Mouse (Mus musculus) layer of hippocampus, postnatal 25 days (tissue): ENCODE data around the gene Gm6401. TPM values are rescaled to one million over a fixed set of nuclear protein-coding genes. Genes with fewer than 3 reads are reported as not detected.
"Not testable (repeated sequence)": the region's sequence is repeated elsewhere in the genome, so short reads cannot be mapped to it uniquely, and the experiment has no call there.

Experiments used
- DNase-seq, 2 experiments: peaks; one replicate each; pipeline ENCODE4 v3.0.0; 2022; ENCODE audit warnings: mixed read lengths in 2 of 2, low spot score in 1 of 2; ENCODE audit errors: extremely low spot score in 1 of 2
- total RNA-seq, 2 experiments: library from RNA; stranded (reverse); gene quantifications; 2 replicates each; pipeline ENCODE4 v1.2.3; 2021

The Gm6401 gene
- total RNA-seq = not detected

- DNase-seq = not testable (repeated sequence)
Measured at GRCm38 (mm10) chr14:41967827-41968226, at the start of gene Gm6401. TSS of gene Gm6401 (minus strand) at chr14:41967927.

- not testable (repeated sequence) for DNase-seq
Measured at GRCm38 (mm10) chr14:41983225-41983624, 15.5 kb upstream of the Gm6401 start, which contains the start of gene Gm3543. TSS of gene Gm3543 (minus strand) at chr14:41983325.

GRCm38 (mm10) chr14:41968596-41968995 is 869 bp upstream of the Gm6401 start:
- DNase-seq = not testable (repeated sequence)

- not testable (repeated sequence) for DNase-seq
Measured at GRCm38 (mm10) chr14:41964095-41964494, 3.6 kb downstream of the Gm6401 start.

- DNase-seq = not testable (repeated sequence)
Measured at GRCm38 (mm10) chr14:41943695-41944094, 24.0 kb downstream of the Gm6401 start, which contains the start of gene 1700024B05Rik. TSS of gene 1700024B05Rik (plus strand) at chr14:41943995.

GRCm38 (mm10) chr14:41924649-41925048 is 43.1 kb downstream of the Gm6401 start, which contains the start of gene 1700049E17Rik1:
TSS of gene 1700049E17Rik1 (plus strand) at chr14:41924949.
- DNase-seq = not testable (repeated sequence)

Other genes starting within 250 kb of the Gm6401 start
- not detected for gene Gm7929, start 217.3 kb downstream of the Gm6401 start, total RNA-seq
- not detected for gene Gm47189, start 195.5 kb downstream of the Gm6401 start, total RNA-seq
- gene Gm7980, start 60.6 kb downstream of the Gm6401 start, total RNA-seq = not detected
- not detected for gene 1700049E17Rik1, start 43.0 kb downstream of the Gm6401 start, total RNA-seq
- not detected for gene 1700024B05Rik, start 23.9 kb downstream of the Gm6401 start, total RNA-seq
- not detected for gene Gm3543, start 15.4 kb upstream of the Gm6401 start, total RNA-seq
- not detected for gene Gm7951, start 149.4 kb upstream of the Gm6401 start, total RNA-seq
- gene Gm17027, start 194.7 kb upstream of the Gm6401 start, total RNA-seq = not detected
- 1 to 10 TPM; 2.3 to 2.4 TPM for gene Gm3573, start 222.9 kb upstream of the Gm6401 start, total RNA-seq